Mouse (Mus musculus): ENCODE measurements at regions not wholly inside any gene's neighbourhood (a gene's known extent, or its start where the extent isn't known, plus 50 kb on each side); places are given as distances from the start of the nearest gene placed in this dataset.

GRCm38 (mm10) chr3:148550716-148551115 lies 439.6 kb downstream of the Adgrl2 start:
- DNase-seq: no peak

GRCm38 (mm10) chr3:148544929-148545328 lies 445.4 kb downstream of the Adgrl2 start:
- no peak for DNase-seq

GRCm38 (mm10) chr3:148542217-148542616 lies 448.1 kb downstream of the Adgrl2 start:
- no peak for DNase-seq

- no peak for DNase-seq
Measured at GRCm38 (mm10) chr3:148537669-148538271, 452.6 kb downstream of the Adgrl2 start.

- DNase-seq: no peak
Measured at GRCm38 (mm10) chr3:148529893-148530292, 460.5 kb downstream of the Adgrl2 start.

- DNase-seq: no peak
Measured at GRCm38 (mm10) chr3:148510381-148510780, 480.0 kb downstream of the Adgrl2 start.

GRCm38 (mm10) chr3:148504928-148505327 lies 485.4 kb downstream of the Adgrl2 start:
- DNase-seq: no peak

GRCm38 (mm10) chr3:148503432-148503831 lies 486.9 kb downstream of the Adgrl2 start:
- DNase-seq: no peak

- no peak for DNase-seq
Measured at GRCm38 (mm10) chr3:148501801-148502200, 488.6 kb downstream of the Adgrl2 start.

- DNase-seq: no peak
Measured at GRCm38 (mm10) chr3:148496672-148497071, 493.7 kb downstream of the Adgrl2 start.

GRCm38 (mm10) chr3:148491287-148491686 lies 499.1 kb downstream of the Adgrl2 start:
- DNase-seq: no peak

- no peak for DNase-seq
Measured at GRCm38 (mm10) chr3:148489201-148489600, 501.2 kb downstream of the Adgrl2 start.

GRCm38 (mm10) chr3:148487949-148488348 lies 502.4 kb downstream of the Adgrl2 start:
- no peak for DNase-seq

GRCm38 (mm10) chr3:148475862-148476261 lies 514.5 kb downstream of the Adgrl2 start:
- no peak for DNase-seq

GRCm38 (mm10) chr3:148472943-148473444 lies 517.4 kb downstream of the Adgrl2 start:
- DNase-seq: no peak

- no peak for DNase-seq
Measured at GRCm38 (mm10) chr3:148465456-148465855, 524.9 kb downstream of the Adgrl2 start.

- peak; percentile 5 for DNase-seq
Measured at GRCm38 (mm10) chr3:148462791-148463190, 527.6 kb downstream of the Adgrl2 start.

GRCm38 (mm10) chr3:148448888-148449287 lies 541.5 kb downstream of the Adgrl2 start:
- no peak for DNase-seq

- no peak for DNase-seq
Measured at GRCm38 (mm10) chr3:148448465-148448864, 541.9 kb downstream of the Adgrl2 start.

- DNase-seq: no peak
Measured at GRCm38 (mm10) chr3:148446845-148447244, 543.5 kb downstream of the Adgrl2 start.

GRCm38 (mm10) chr3:148443012-148443411 lies 547.3 kb downstream of the Adgrl2 start:
- no peak for DNase-seq

- DNase-seq: no peak
Measured at GRCm38 (mm10) chr3:148434033-148434432, 556.3 kb downstream of the Adgrl2 start.

- DNase-seq: no peak
Measured at GRCm38 (mm10) chr3:148429012-148429865, 561.1 kb downstream of the Adgrl2 start.

GRCm38 (mm10) chr3:148424089-148424488 lies 566.3 kb downstream of the Adgrl2 start:
- DNase-seq: no peak
